In the genomic region with DNA sequence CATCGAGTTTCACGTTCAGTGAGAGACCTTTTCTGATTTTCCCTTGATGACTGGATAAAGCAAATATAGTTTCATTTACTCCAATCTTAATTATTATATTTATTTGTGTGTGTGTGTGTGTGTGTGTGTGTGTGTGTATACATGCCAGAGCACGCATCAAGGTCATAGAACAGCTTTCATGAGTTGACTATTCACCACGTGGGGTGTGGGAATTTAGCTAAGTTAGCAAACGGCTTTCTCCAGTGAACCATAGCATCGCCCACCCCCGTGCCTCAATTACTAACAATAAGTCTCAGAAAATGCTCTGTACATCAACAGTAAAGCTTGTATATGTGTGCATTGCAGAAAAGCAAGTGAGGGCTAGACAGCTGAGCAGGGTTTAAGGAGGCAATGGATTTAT, we compare ENCODE assay signal across 8 mouse cellular contexts. TPM values are rescaled to one million over a fixed set of nuclear protein-coding genes. Genes with fewer than 3 reads are reported as not detected.
DNase-seq lines count a peak whose midpoint lies in the region; ATAC-seq lines count a peak whose summit lies in the region.

No protein-coding gene starts in this region.

- DNase-seq in heart, postnatal 14 days, result no peak
- no peak for DNase-seq in left cerebral cortex, postnatal 36 days (ENCODE audit: low spot score in 2 of 2)

- H3K4me3 ChIP-seq in heart, embryonic 11.5 days (ENCODE audit: low read depth, low read length), result no peak overlapping the region; the same call in 1 of the 2 replicates
- no peak overlapping the region; the same call in 1 of the 2 replicates for H3K4me3 ChIP-seq in embryonic facial prominence, embryonic 13.5 days
- peak overlapping the region; percentile 27; the same call in 1 of the 2 replicates for H3K4me3 ChIP-seq in intestine, embryonic 16.5 days (ENCODE audit: low read length)
- H3K4me3 ChIP-seq in midbrain, embryonic 13.5 days (replicated peaks), result peak overlapping the region; percentile 41

- H3K36me3 ChIP-seq in heart, embryonic 11.5 days (ENCODE audit: control insufficient read depth, insufficient read depth, low read length), result no peaks in the 10 kb centered on the region
- no peaks in the 10 kb centered on the region for H3K36me3 ChIP-seq in embryonic facial prominence, embryonic 13.5 days
- no peaks in the 10 kb centered on the region for H3K36me3 ChIP-seq in intestine, embryonic 16.5 days (ENCODE audit: control insufficient read depth, insufficient read depth, low read length)
- H3K36me3 ChIP-seq in midbrain, embryonic 13.5 days, result no peaks in the 10 kb centered on the region

- 0 out of 2 replicates have a peak, but pooled peaks cover 2% of the 10 kb centered on the region for H3K4me1 ChIP-seq in heart, embryonic 11.5 days (ENCODE audit: control insufficient read depth, insufficient read depth, low read length)
- peaks cover 9% of the 10 kb centered on the region for H3K4me1 ChIP-seq in embryonic facial prominence, embryonic 13.5 days
- H3K4me1 ChIP-seq in intestine, embryonic 16.5 days (ENCODE audit: control insufficient read depth, insufficient read depth, low read length), result peaks cover 11% of the 10 kb centered on the region
- peaks cover 9% of the 10 kb centered on the region; the same call in 1 of the 2 replicates for H3K4me1 ChIP-seq in midbrain, embryonic 13.5 days (replicated peaks)

- H3K9me3 ChIP-seq in heart, embryonic 11.5 days (replicated peaks; ENCODE audit: control insufficient read depth, low read length), result no peaks in the 10 kb centered on the region
- H3K9me3 ChIP-seq in embryonic facial prominence, embryonic 13.5 days, result no peaks in the 10 kb centered on the region
- H3K9me3 ChIP-seq in intestine, embryonic 16.5 days (ENCODE audit: control insufficient read depth, low read length), result no peaks in the 10 kb centered on the region
- H3K9me3 ChIP-seq in midbrain, embryonic 13.5 days, result no peaks in the 10 kb centered on the region

- intact Hi-C loops in heart, postnatal 14 days (cut with DNase I), result no loop called here
- intact Hi-C loops in left cerebral cortex, postnatal 36 days (cut with DNase I), result no loop called here

- H3K27ac ChIP-seq in heart, embryonic 11.5 days (ENCODE audit: low read depth, low read length), result no peak overlapping the region
- no peak overlapping the region for H3K27ac ChIP-seq in embryonic facial prominence, embryonic 13.5 days
- H3K27ac ChIP-seq in intestine, embryonic 16.5 days (ENCODE audit: low read length), result peak overlapping the region; percentile 33; the same call in 1 of the 2 replicates
- no peak overlapping the region for H3K27ac ChIP-seq in midbrain, embryonic 13.5 days

- H3K27me3 ChIP-seq in heart, embryonic 11.5 days (ENCODE audit: control insufficient read depth, insufficient read depth, low read length), result no peaks in the 10 kb centered on the region
- H3K27me3 ChIP-seq in embryonic facial prominence, embryonic 13.5 days, result no peaks in the 10 kb centered on the region
- no peaks in the 10 kb centered on the region for H3K27me3 ChIP-seq in intestine, embryonic 16.5 days (replicated peaks; ENCODE audit: control insufficient read depth, insufficient read depth, low read length)
- H3K27me3 ChIP-seq in midbrain, embryonic 13.5 days, result peaks cover 5% of the 10 kb centered on the region; the same call in 1 of the 2 replicates

- no peak overlapping the region for H3K9ac ChIP-seq in heart, embryonic 11.5 days (ENCODE audit: low read depth, low read length)
- no peak overlapping the region for H3K9ac ChIP-seq in embryonic facial prominence, embryonic 13.5 days
- peak overlapping the region; percentile 35; the same call in 1 of the 2 replicates for H3K9ac ChIP-seq in intestine, embryonic 16.5 days (ENCODE audit: low read depth, low read length)
- H3K9ac ChIP-seq in midbrain, embryonic 13.5 days (replicated peaks), result no peak overlapping the region; the same call in 1 of the 2 replicates

- 66% methylated on average over 7 of the region's 7 CpGs for WGBS in heart, embryonic 11.5 days (ENCODE audit: insufficient replicate concordance)
- 57% methylated on average over 7 of the region's 7 CpGs for WGBS in embryonic facial prominence, embryonic 13.5 days
- 62% methylated on average over 7 of the region's 7 CpGs for WGBS in intestine, embryonic 16.5 days
- 34% methylated on average over 7 of the region's 7 CpGs for WGBS in midbrain, embryonic 13.5 days

- peak overlapping the region; percentile 73 for H3K4me2 ChIP-seq in heart, embryonic 11.5 days
- peak overlapping the region; percentile 60 for H3K4me2 ChIP-seq in embryonic facial prominence, embryonic 13.5 days
- H3K4me2 ChIP-seq in intestine, embryonic 16.5 days (ENCODE audit: low read depth, low read length), result peak overlapping the region; percentile 61
- peak overlapping the region; percentile 71 for H3K4me2 ChIP-seq in midbrain, embryonic 13.5 days (replicated peaks)

- no peak for ATAC-seq in heart, embryonic 11.5 days (replicated peaks; ENCODE audit: insufficient number of reproducible peaks, low FRiP score, low TSS enrichment)
- ATAC-seq in embryonic facial prominence, embryonic 13.5 days (ENCODE audit: insufficient number of reproducible peaks, insufficient read depth, low FRiP score, low TSS enrichment, low read depth), result no peak
- ATAC-seq in intestine, embryonic 16.5 days, result peak; percentile 2; the same call in 1 of the 2 replicates
- no peak for ATAC-seq in midbrain, embryonic 13.5 days
- ATAC-seq in inflammation-experienced regulatory T-cells, adult 6 months, result no peak
- ATAC-seq in cerebellum, adult (ENCODE audit: insufficient number of reproducible peaks, low FRiP score, low TSS enrichment), result no peak

RNA-seq across cellular contexts. Expression of gene Tnfsf10, which starts 33.0 kb away (rescaled TPM):
- polyA plus RNA-seq in heart, embryonic 11.5 days (2014; fragmentation: Nextera tagmentation; extraction: Ambion mirVana), result not detected in 2 replicates
- total RNA-seq in heart, postnatal 14 days (2021), result 10 to 100 TPM; 10.9 to 12.3 TPM
- 0.07 and 0.08 TPM in 2 replicates for polyA plus RNA-seq in embryonic facial prominence, embryonic 13.5 days (2015; fragmentation: Nextera tagmentation; extraction: Ambion mirVana)
- polyA plus RNA-seq in intestine, embryonic 16.5 days (2015; fragmentation: Nextera tagmentation; extraction: Ambion mirVana), result 0.76 and 1.1 TPM in 2 replicates
- polyA plus RNA-seq in midbrain, embryonic 13.5 days (2015; fragmentation: Nextera tagmentation; extraction: Ambion mirVana), result 0.06 and 0.07 TPM in 2 replicates
- polyA plus RNA-seq in inflammation-experienced regulatory T-cells, adult 6 months (2017; shearing (Covaris generic)), result 10 to 100 TPM; 17.7 to 30.1 (median 22.4) TPM
- total RNA-seq in left cerebral cortex, postnatal 36 days (2021), result 1 to 10 TPM; 1.1 to 1.5 TPM

Comparison
In these comparisons a context has a peak if more than half of its experiments do, and no peak if none do; other contexts are left out.
1. H3K4me3 ChIP-seq: peak in intestine, embryonic 16.5 days (single experiment) and midbrain, embryonic 13.5 days (single experiment); none in heart, embryonic 11.5 days (single experiment) and embryonic facial prominence, embryonic 13.5 days (single experiment).
2. Peak in every context shown above with its lines, with median percentiles within 50 percentile points of each other: H3K4me2 ChIP-seq.